Mouse (Mus musculus): ENCODE results near the gene Sva. TPM values are rescaled to one million over a fixed set of nuclear protein-coding genes. Genes with fewer than 3 reads are reported as not detected.

Gene Sva
- polyA plus RNA-seq (2012; rRNA removed) = not detected in 2 replicates

DNA sequence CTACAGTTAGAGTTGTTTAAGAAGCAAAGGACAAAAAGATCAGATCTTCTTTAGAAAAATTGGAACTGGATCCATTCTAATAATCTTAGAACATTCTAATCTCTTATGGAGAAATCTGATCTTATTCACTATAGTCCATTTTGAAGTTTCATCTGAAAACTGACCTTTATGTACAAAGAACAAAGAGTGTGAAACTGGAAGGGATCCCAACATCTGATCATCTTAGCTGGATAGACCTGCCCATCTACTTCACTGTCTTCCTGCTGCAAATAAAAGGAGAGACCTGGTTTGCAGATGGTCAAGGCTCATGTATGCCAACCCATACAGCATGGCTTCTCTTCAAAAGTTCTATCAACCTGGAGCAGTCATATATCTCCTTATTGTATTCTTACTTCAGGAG, at the start of gene Sva:
Sva (plus strand) TSS at position 301 of the 400 bp plus-strand sequence.

Other genes starting within 250 kb of the Sva start
- gene Pip, start 190.9 kb upstream of the Sva start, polyA plus RNA-seq (2012; rRNA removed) = not detected in 2 replicates
- not detected in 2 replicates for gene Sval2, start 185.4 kb upstream of the Sva start, polyA plus RNA-seq (2012; rRNA removed)
- 76.4 and 104 TPM in 2 replicates for gene Sval1, start 86.8 kb upstream of the Sva start, polyA plus RNA-seq (2012; rRNA removed)
- not detected in 2 replicates for gene Sval3, start 70.3 kb upstream of the Sva start, polyA plus RNA-seq (2012; rRNA removed)
- not detected in 2 replicates for gene Tas2r139, start 102.5 kb downstream of the Sva start, polyA plus RNA-seq (2012; rRNA removed)
- gene Tas2r144, start 176.9 kb downstream of the Sva start, polyA plus RNA-seq (2012; rRNA removed) = not detected in 2 replicates
- gene Gstk1, start 207.5 kb downstream of the Sva start, polyA plus RNA-seq (2012; rRNA removed) = 33.0 and 43.9 TPM in 2 replicates
- 34.0 and 39.1 TPM in 2 replicates for gene Tmem139, start 223.6 kb downstream of the Sva start, polyA plus RNA-seq (2012; rRNA removed)
- gene Casp2, start 226.6 kb downstream of the Sva start, polyA plus RNA-seq (2012; rRNA removed) = 31.2 and 32.0 TPM in 2 replicates
- 0.08 and 0.38 TPM in 2 replicates for gene Clcn1, start 248.3 kb downstream of the Sva start, polyA plus RNA-seq (2012; rRNA removed)